Mouse (Mus musculus): ENCODE data around the gene Fabp1.

DNA sequence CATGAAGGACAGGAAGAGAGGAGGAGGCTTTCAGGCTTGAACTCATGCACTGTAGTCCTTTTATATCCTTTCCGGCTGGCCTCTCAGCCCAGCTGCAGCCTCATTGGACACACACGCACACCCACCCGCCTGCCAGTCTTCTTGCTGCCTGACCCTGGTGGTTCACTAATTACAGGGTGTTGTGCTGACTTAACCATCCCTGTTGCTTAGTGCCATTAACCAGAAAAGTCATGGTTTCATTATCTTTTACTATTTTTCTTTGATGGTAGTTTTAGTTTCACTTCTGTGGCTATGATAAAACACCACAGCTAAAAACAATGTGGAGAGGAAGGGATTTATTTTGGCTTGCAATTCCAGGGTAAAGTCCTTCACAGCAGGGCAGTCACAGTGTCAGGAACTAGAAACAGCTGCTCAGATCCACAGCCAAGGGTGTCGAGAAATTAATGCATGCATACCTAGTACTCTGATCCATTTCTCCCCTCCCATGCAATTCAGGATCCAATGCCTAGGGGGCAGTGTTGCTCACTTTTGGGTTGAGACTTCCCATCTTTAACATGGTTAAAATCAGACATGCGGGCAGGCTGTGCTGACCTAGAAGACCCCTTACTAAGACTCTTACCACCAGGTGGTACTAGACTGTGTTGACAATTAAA lies 42.8 kb upstream of the Fabp1 start:
- TF ChIP-seq CTCF (IDR thresholded peaks at IDR 0.05; ENCODE audit: borderline replicate concordance, control insufficient read depth, extremely low read depth, insufficient read depth, low read length, poor library complexity) (no peak), POLR2A (IDR thresholded peaks at IDR 0.05; ENCODE audit: control insufficient read depth, extremely low read depth, insufficient read depth, low read length, poor library complexity) (no peak)

All from thymus, adult 2 months (tissue).